Mouse (Mus musculus): Measurements from ENCODE around the gene Myod1.

Gene Myod1

DNA sequence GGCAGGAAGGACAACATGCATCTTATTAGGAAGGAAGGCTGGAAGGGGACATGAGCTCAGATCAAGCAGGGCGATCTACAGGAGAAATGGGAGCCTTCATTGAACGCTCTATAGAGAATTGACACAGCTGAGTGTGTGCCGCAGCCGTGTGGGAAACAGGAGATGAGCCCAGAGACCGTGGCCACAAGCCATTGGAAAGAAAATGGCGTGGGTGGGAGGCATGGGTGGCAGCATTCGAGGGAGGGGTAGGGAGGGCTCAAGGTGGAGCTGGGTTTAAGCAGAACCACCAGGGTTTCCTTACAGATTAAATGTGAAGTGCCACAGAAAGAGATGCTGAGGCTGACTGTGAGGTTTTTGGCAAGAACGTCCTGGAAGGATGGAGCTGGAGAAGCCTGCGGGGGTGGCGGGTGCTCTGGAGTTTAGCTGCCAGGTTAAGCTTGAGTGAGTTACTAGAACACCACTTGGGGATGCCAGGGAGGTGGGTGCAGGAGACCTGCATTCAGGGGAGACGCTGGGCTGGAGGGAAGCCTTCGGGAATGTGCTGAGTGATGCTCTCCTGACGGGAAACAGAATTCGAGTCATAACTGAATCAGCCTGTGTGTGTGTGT is 39.6 kb downstream of the Myod1 start:
- DNase-seq (ENCODE audit: low read depth, low spot score), result no peak

DNA sequence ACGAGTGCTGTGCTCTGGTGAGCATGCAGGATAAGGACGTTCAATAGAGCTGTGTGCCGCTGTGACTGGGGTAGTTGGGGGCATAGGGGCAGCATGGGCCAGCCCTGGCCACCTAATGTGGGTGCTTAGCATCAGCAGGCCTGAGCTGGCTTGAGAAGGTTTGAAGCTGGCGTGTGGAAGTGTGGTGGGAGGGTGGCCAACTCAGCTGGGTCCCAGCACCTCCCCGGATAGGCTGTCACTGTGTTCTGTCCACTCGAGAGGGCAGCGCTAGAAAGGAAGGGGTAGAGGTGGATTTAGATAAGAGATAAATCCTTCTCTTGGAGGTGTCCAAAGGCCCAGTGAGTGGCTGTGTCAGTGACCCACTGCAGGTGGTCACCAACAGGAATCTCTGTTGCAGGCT is 41.2 kb downstream of the Myod1 start:
- DNase-seq (ENCODE audit: low read depth, low spot score), result no peak

DNA sequence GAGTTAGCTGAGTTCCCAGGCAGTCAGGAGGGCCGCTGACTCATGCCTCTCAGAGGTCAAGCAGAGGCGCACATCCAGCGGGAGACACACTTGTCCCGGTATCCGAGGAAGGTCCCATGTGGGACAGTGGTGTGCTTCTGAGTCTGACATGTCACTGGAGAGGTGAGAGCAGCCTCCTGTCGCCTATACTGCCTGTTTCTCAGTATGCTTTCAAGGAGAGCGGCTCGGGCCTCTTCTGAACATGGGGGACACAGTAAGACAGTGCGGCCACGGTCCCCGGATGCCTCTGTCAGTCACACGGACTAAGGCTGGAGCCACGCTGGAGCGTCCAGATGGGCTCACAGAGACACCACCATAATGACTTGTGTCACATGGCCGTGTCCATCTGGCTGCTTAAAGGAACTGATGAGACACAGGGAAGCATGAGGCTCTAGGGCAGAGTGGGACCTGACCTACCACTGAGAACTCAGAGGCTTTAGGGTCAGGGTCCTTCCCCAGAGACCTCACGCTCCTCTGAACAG is 41.9 kb downstream of the Myod1 start:
- DNase-seq (ENCODE audit: low read depth, low spot score), result no peak

DNA sequence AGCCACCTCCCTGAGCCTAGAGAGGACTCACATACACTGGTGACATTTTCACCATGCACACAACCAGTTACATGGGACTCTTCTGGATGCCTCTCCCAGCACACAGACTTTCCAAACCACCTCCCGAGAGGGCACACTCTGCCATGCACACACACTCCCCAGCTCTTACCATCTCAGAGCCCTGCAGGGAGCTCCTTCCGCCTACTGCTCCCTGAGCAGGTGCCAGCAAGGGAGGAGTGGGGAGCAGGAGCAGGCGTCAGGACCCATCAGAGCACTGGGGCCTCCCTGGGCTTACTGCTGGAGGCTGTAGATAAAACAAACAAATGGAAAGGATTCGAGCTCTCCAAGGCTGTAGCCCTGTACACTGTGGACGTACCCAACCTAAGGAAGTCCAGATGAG is 45.3 kb downstream of the Myod1 start:
- no peak for DNase-seq (ENCODE audit: low read depth, low spot score)

DNA sequence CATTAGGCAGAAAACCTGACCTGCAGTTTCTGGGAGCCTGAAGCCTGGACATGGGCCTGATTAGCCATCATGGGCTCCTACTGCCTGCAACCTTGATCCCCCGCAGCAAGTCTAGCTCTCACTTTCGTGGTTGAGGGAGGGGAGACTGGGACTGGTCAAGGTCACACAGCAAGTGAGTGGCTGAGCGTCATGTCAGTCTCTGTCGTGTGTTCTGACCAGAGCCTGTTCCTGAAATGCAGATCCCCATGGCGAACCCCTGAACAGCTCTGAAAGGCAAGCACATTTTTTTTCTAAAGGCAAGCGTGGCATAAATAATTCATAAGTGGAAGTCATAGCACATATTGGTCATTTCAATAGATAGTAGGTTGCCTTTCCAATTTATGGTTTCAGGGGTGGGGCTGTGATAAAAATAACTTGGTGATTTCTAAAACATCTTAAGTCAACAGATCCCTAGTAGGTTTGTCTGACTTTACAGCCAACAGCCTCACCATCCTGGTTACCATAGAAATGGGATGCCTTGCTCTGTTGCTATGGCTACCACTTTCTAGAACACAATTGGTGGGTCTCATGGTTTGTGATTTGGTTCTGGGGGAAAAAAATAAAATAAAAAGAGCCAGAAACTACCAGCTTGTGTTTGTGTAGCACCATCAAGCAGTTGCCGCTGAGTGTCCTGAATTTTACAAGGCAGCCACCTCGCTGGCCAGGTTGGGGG is 45.9 kb downstream of the Myod1 start:
- DNase-seq (ENCODE audit: low read depth, low spot score), result no peak

DNA sequence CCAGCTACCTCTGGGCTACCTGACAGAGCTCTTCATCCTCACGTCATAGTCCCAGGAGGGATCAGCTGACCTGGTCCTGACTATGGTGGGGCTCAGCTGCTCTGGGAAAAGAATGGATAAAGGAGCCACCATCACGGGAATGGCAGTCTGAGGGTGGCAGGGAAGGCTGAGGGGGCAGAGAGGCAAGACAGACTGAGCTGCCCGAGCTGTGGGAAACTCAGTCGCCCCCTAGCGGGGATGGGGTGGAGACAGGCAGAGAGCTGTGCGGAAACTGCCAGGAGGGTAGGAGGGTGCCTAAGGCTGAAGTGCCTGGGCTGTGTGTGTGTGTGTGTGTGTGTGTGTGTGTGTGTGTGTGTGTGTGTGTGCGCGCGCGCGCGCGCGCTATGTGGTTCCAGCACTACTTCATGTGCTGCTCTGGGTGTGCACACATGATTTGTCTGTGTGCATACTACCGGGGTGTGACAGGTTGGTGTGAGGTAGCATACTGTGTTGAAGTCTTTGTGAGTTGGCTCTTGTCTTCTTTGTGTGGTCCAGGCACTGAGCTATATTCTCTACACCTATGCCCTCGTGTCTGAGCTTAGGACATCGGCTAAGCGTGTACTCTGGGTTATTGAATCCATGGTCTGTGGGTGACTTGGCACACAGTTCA is 46.6 kb downstream of the Myod1 start:
- DNase-seq (ENCODE audit: low read depth, low spot score), result peak; percentile 22

DNA sequence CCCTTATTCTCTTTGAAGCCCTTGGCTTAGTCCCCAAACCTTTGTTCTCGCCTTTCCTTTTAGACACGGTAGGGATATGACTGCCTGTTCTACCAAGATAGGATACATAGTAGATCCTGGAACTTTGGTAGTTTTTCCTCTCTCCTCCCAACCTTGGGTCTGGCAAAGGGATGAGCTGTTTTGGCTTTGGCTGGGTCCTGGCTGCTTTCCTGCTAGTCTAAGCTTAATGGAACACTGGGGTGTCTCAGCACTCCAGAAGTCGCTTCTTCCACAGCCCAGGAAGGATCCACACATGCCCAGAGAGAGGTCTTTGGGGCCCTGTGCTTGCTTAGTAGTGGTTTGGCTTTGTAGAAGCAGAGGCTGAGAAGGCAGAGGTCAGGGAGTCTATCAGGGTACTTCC is 47.7 kb downstream of the Myod1 start:
- DNase-seq (ENCODE audit: low read depth, low spot score), result no peak

DNA sequence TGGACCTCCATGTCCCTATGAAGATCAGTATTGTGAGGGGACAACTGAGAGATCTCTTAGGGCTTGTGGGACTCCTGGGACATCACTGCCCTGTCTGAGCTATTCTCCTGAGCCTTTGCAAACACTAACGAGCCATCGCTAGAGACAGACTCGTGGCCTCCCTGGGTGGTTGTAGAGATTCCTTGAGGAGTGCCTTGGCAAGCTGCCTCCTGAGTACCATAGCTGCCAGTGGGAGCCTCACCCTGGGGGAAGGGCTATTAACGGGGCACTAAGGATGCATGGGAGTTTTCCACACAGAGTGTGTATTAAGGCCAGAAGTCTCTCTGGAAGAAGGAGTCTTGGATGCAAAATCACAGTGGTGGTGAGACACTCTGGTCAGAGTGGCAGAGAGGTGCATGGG is 48.7 kb downstream of the Myod1 start:
- DNase-seq (ENCODE audit: low read depth, low spot score), result no peak

Data from 3T3-L1 (cell line).